Mouse (Mus musculus): ENCODE measurements around the gene Vezf1. TPM values are rescaled to one million over a fixed set of nuclear protein-coding genes. Genes with fewer than 3 reads are reported as not detected.

Vezf1 gene
- polyA plus RNA-seq, 1 experiment = 9.8 TPM

GRCm38 (mm10) chr11:88049732-88050131 is 18.3 kb upstream of the Vezf1 start:
- DNase-seq (ENCODE audit: low read depth, low spot score) = no peak

GRCm38 (mm10) chr11:88052638-88053037 is 15.4 kb upstream of the Vezf1 start:
- WGBS = 72% methylated on average over 4 of the region's 4 CpGs

GRCm38 (mm10) chr11:88053821-88054220 is 14.3 kb upstream of the Vezf1 start:
- DNase-seq (ENCODE audit: low read depth, low spot score) = no peak
- WGBS = 20% methylated on average over 3 of the region's 3 CpGs

More at GRCm38 (mm10) chr11:88052638-88053037, 15.4 kb upstream of the Vezf1 start:
- DNase-seq (ENCODE audit: low read depth, low spot score) = no peak

- WGBS = 30% methylated on average over 1 of the region's 1 CpGs
- DNase-seq (ENCODE audit: low read depth, low spot score) = no peak
Measured at GRCm38 (mm10) chr11:88054589-88054988, 13.5 kb upstream of the Vezf1 start.

GRCm38 (mm10) chr11:88055777-88056176 is 12.3 kb upstream of the Vezf1 start:
- DNase-seq (ENCODE audit: low read depth, low spot score) = no peak
- WGBS = 75% methylated on average over 2 of the region's 2 CpGs

- WGBS = 77% methylated on average over 2 of the region's 2 CpGs
- DNase-seq (ENCODE audit: low read depth, low spot score) = no peak
Measured at GRCm38 (mm10) chr11:88057788-88058187, 10.3 kb upstream of the Vezf1 start.

- no peak for DNase-seq (ENCODE audit: low read depth, low spot score)
- WGBS = 36% methylated on average over 2 of the region's 2 CpGs
Measured at GRCm38 (mm10) chr11:88059141-88059540, 8.9 kb upstream of the Vezf1 start.

- no peak for DNase-seq (ENCODE audit: low read depth, low spot score)
- 32% methylated on average over 2 of the region's 2 CpGs for whole genome bisulfite sequencing
Measured at GRCm38 (mm10) chr11:88061892-88062625, 6.0 kb upstream of the Vezf1 start.

- DNase-seq (ENCODE audit: low read depth, low spot score) = no peak
Measured at GRCm38 (mm10) chr11:88065732-88066131, 2.3 kb upstream of the Vezf1 start.

- 3% methylated on average over 8 of the region's 8 CpGs for whole genome bisulfite sequencing
- no peak for DNase-seq (ENCODE audit: low read depth, low spot score)
Measured at GRCm38 (mm10) chr11:88067191-88067585, 891 bp upstream of the Vezf1 start.

- WGBS = under 1% methylated on average over 90 of the region's 92 CpGs
- no peak for DNase-seq (ENCODE audit: low read depth, low spot score)
Measured at GRCm38 (mm10) chr11:88068411-88069245, 549 bp downstream of the Vezf1 start.

GRCm38 (mm10) chr11:88069246-88069570 is 1.1 kb downstream of the Vezf1 start:
- WGBS = 2% methylated on average over 12 of the region's 12 CpGs
- DNase-seq (ENCODE audit: low read depth, low spot score) = no peak

- WGBS = 16% methylated on average over 4 of the region's 4 CpGs
- no peak for DNase-seq (ENCODE audit: low read depth, low spot score)
Measured at GRCm38 (mm10) chr11:88070392-88070791, 2.3 kb downstream of the Vezf1 start.

- 25% methylated on average over 5 of the region's 5 CpGs for WGBS
- no peak for DNase-seq (ENCODE audit: low read depth, low spot score)
Measured at GRCm38 (mm10) chr11:88071113-88071512, 3.0 kb downstream of the Vezf1 start.

GRCm38 (mm10) chr11:88073343-88073875 is 5.3 kb downstream of the Vezf1 start:
- 77% methylated on average over 14 of the region's 14 CpGs for WGBS
- no peak for DNase-seq (ENCODE audit: low read depth, low spot score)

- DNase-seq (ENCODE audit: low read depth, low spot score) = no peak
- WGBS = 80% methylated on average over 1 of the region's 1 CpGs
Measured at GRCm38 (mm10) chr11:88075701-88076100, 7.6 kb downstream of the Vezf1 start.

- DNase-seq (ENCODE audit: low read depth, low spot score) = no peak
- WGBS = 77% methylated on average over 1 of the region's 1 CpGs
Measured at GRCm38 (mm10) chr11:88076394-88076793, 8.3 kb downstream of the Vezf1 start.

- DNase-seq (ENCODE audit: low read depth, low spot score) = no peak
- WGBS = 74% methylated on average over 6 of the region's 6 CpGs
Measured at GRCm38 (mm10) chr11:88083699-88084098, 15.6 kb downstream of the Vezf1 start.

- 12% methylated on average over 25 of the region's 25 CpGs for WGBS
- peak; percentile 54 for DNase-seq (ENCODE audit: low read depth, low spot score)
Measured at GRCm38 (mm10) chr11:88086737-88087627, 18.9 kb downstream of the Vezf1 start.

GRCm38 (mm10) chr11:88089150-88089549 is 21.1 kb downstream of the Vezf1 start:
- DNase-seq (ENCODE audit: low read depth, low spot score) = no peak
- WGBS = 69% methylated on average over 5 of the region's 5 CpGs
